Mouse (Mus musculus): ENCODE results near the gene Padi4.
A peak's percentile ranks its signal among the peaks of the same experiment; 100 is the strongest.

DNA sequence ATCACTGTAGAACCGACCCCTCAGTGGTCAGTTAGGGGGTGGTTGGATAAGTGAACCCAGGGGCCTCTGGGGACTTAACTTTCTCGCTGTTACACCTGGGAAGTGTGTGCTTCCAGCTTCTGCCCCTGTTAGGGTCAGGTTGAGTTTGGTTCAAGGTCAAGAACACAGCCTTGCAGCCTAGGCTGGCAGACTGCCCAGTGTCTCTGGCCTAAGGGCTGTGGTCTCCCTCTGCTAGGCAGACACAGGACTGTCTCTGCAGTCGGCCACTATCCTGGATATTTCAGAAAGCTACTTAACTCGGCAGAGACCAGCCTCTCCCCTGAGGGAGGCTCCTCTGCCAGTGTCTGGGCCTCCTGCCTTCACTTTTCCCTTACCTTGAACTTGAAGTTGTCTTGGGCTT lies 69.9 kb downstream of the Padi4 start:
- TF ChIP-seq CTCF (conservative IDR thresholded peaks at IDR 0.05 in 1 of 2, IDR thresholded peaks at IDR 0.05 in 1 of 2; ENCODE audit: low read depth in 2 of 2, low read length in 2 of 2), result no peak
- no peak for TF ChIP-seq MAFK (IDR thresholded peaks at IDR 0.05; ENCODE audit: insufficient replicate concordance, low read length)
- TF ChIP-seq POLR2AphosphoS2 (IDR thresholded peaks at IDR 0.05; ENCODE audit: low read depth, low read length), result peak; percentile 51; the same call in 1 of the 2 replicates
- TF ChIP-seq BHLHE40 (IDR thresholded peaks at IDR 0.05; ENCODE audit: low read depth, low read length), result no peak
- TF ChIP-seq POLR2A (IDR thresholded peaks at IDR 0.05; ENCODE audit: low read depth, low read length), result no peak
- no peak for TF ChIP-seq USF1 (IDR thresholded peaks at IDR 0.05; ENCODE audit: low read depth, low read length)
- TF ChIP-seq KAT2A (IDR thresholded peaks at IDR 0.05; ENCODE audit: insufficient replicate concordance, low read length), result no peak
- no peak for TF ChIP-seq CHD2 (IDR thresholded peaks at IDR 0.05; ENCODE audit: low read length)
- no peak for TF ChIP-seq MEF2A (IDR thresholded peaks at IDR 0.05; ENCODE audit: borderline replicate concordance, low read depth, low read length)
- TF ChIP-seq ZC3H11A (IDR thresholded peaks at IDR 0.05; ENCODE audit: low read depth, low read length), result no peak
- TF ChIP-seq HCFC1 (IDR thresholded peaks at IDR 0.05; ENCODE audit: low read depth, low read length), result no peak

Measured in CH12.LX (cell line).